Mouse (Mus musculus): ENCODE results near the gene Actb. TPM values are rescaled to one million over a fixed set of nuclear protein-coding genes. Genes with fewer than 3 reads are reported as not detected.

Gene Actb
- polyA plus RNA-seq, 1 experiment from 2014 or later: 13,965 TPM

GRCm38 (mm10) chr5:142932084-142932685, 25.6 kb upstream of the Actb start:
- Histone ChIP-seq H3K9me3 (no peaks in the 10 kb centered on the region), H3K4me2 (no peak overlapping the region), H3K9ac (no peak overlapping the region), H3K4me1 (replicated peaks) (peaks cover 6% of the 10 kb centered on the region), H3K4me3 (no peak overlapping the region), H3K36me3 (no peaks in the 10 kb centered on the region), H3K27me3 (peaks cover 3% of the 10 kb centered on the region; the same call in 1 of the 2 replicates), H3K27ac (replicated peaks) (no peak overlapping the region)
- peak; percentile 48; the same call in 1 of the 2 replicates for ATAC-seq (ENCODE audit: low FRiP score, low read depth)
- 34% methylated on average over 9 of the region's 9 CpGs for WGBS

- Histone ChIP-seq H3K4me1 (replicated peaks) (peaks cover 10% of the 10 kb centered on the region), H3K36me3 (no peaks in the 10 kb centered on the region), H3K27ac (replicated peaks) (no peak overlapping the region), H3K27me3 (peaks cover 3% of the 10 kb centered on the region; the same call in 1 of the 2 replicates), H3K4me2 (no peak overlapping the region), H3K4me3 (no peak overlapping the region), H3K9me3 (no peaks in the 10 kb centered on the region), H3K9ac (no peak overlapping the region)
- no peak for ATAC-seq (ENCODE audit: low FRiP score, low read depth)
- WGBS: 92% methylated on average over 9 of the region's 9 CpGs
Measured at GRCm38 (mm10) chr5:142931241-142931745, 24.7 kb upstream of the Actb start.

- peak overlapping the region; percentile 54 for H3K27ac ChIP-seq (replicated peaks)
- 16% methylated on average over 4 of the region's 4 CpGs for WGBS
Measured at GRCm38 (mm10) chr5:142929400-142929752, 22.8 kb upstream of the Actb start.

GRCm38 (mm10) chr5:142928749-142929399, 22.3 kb upstream of the Actb start:
- Histone ChIP-seq H3K9ac (peak overlapping the region; percentile 41; the same call in 1 of the 2 replicates), H3K27ac (replicated peaks) (peak overlapping the region; percentile 54)
- ATAC-seq (ENCODE audit: low FRiP score, low read depth): no peak

More at GRCm38 (mm10) chr5:142929400-142929752, 22.8 kb upstream of the Actb start:
- H3K27me3 ChIP-seq: peaks cover 3% of the 10 kb centered on the region; the same call in 1 of the 2 replicates
- no peak for ATAC-seq (ENCODE audit: low FRiP score, low read depth)
- peaks cover 10% of the 10 kb centered on the region for H3K4me1 ChIP-seq (replicated peaks)
- H3K4me3 ChIP-seq: peak overlapping the region; percentile 39
- no peaks in the 10 kb centered on the region for H3K9me3 ChIP-seq
- H3K9ac ChIP-seq: peak overlapping the region; percentile 41; the same call in 1 of the 2 replicates
- H3K4me2 ChIP-seq: peak overlapping the region; percentile 73
- H3K36me3 ChIP-seq: no peaks in the 10 kb centered on the region

GRCm38 (mm10) chr5:142927341-142927930, 20.9 kb upstream of the Actb start:
- Histone ChIP-seq H3K27me3 (peaks cover 3% of the 10 kb centered on the region; the same call in 1 of the 2 replicates), H3K36me3 (no peaks in the 10 kb centered on the region), H3K27ac (replicated peaks) (no peak overlapping the region), H3K4me2 (no peak overlapping the region), H3K9me3 (no peaks in the 10 kb centered on the region), H3K4me1 (replicated peaks) (peaks cover 10% of the 10 kb centered on the region), H3K4me3 (no peak overlapping the region), H3K9ac (no peak overlapping the region)
- WGBS: 93% methylated on average over 12 of the region's 12 CpGs
- no peak for ATAC-seq (ENCODE audit: low FRiP score, low read depth)

More at GRCm38 (mm10) chr5:142928749-142929399, 22.3 kb upstream of the Actb start:
- H3K4me3 ChIP-seq: peak overlapping the region; percentile 39
- 5% methylated on average over 35 of the region's 35 CpGs for WGBS
- H3K36me3 ChIP-seq: no peaks in the 10 kb centered on the region
- peak overlapping the region; percentile 73 for H3K4me2 ChIP-seq
- H3K9me3 ChIP-seq: no peaks in the 10 kb centered on the region
- peaks cover 3% of the 10 kb centered on the region; the same call in 1 of the 2 replicates for H3K27me3 ChIP-seq
- H3K4me1 ChIP-seq (replicated peaks): peaks cover 10% of the 10 kb centered on the region

GRCm38 (mm10) chr5:142926940-142927228, 20.3 kb upstream of the Actb start:
- peaks cover 3% of the 10 kb centered on the region; the same call in 1 of the 2 replicates for H3K27me3 ChIP-seq
- peaks cover 10% of the 10 kb centered on the region for H3K4me1 ChIP-seq (replicated peaks)
- no peak overlapping the region for H3K4me3 ChIP-seq
- no peak overlapping the region for H3K9ac ChIP-seq
- H3K9me3 ChIP-seq: no peaks in the 10 kb centered on the region
- WGBS: 49% methylated on average over 3 of the region's 3 CpGs
- no peak overlapping the region for H3K4me2 ChIP-seq
- peak overlapping the region; percentile 22; the same call in 1 of the 2 replicates for H3K27ac ChIP-seq (replicated peaks)
- H3K36me3 ChIP-seq: no peaks in the 10 kb centered on the region
- no peak for ATAC-seq (ENCODE audit: low FRiP score, low read depth)

- H3K27ac ChIP-seq (replicated peaks): peak overlapping the region; percentile 22; the same call in 1 of the 2 replicates
- no peak overlapping the region for H3K4me3 ChIP-seq
- ATAC-seq (ENCODE audit: low FRiP score, low read depth): peak; percentile 75; the same call in 1 of the 2 replicates
- H3K4me1 ChIP-seq (replicated peaks): peaks cover 10% of the 10 kb centered on the region
- no peak overlapping the region for H3K4me2 ChIP-seq
- no peaks in the 10 kb centered on the region for H3K9me3 ChIP-seq
- no peaks in the 10 kb centered on the region for H3K36me3 ChIP-seq
- H3K9ac ChIP-seq: no peak overlapping the region
- H3K27me3 ChIP-seq: peaks cover 3% of the 10 kb centered on the region; the same call in 1 of the 2 replicates
- 22% methylated on average over 11 of the region's 13 CpGs for WGBS
Measured at GRCm38 (mm10) chr5:142926204-142926939, 19.8 kb upstream of the Actb start.

GRCm38 (mm10) chr5:142924336-142924959, 17.9 kb upstream of the Actb start:
- Histone ChIP-seq H3K27me3 (peaks cover 3% of the 10 kb centered on the region; the same call in 1 of the 2 replicates), H3K36me3 (no peaks in the 10 kb centered on the region), H3K27ac (replicated peaks) (no peak overlapping the region), H3K4me1 (replicated peaks) (peaks cover 10% of the 10 kb centered on the region), H3K9ac (no peak overlapping the region), H3K9me3 (no peaks in the 10 kb centered on the region), H3K4me3 (no peak overlapping the region), H3K4me2 (no peak overlapping the region)
- 81% methylated on average over 12 of the region's 12 CpGs for WGBS
- ATAC-seq (ENCODE audit: low FRiP score, low read depth): no peak

GRCm38 (mm10) chr5:142923781-142924180, 17.2 kb upstream of the Actb start:
- Histone ChIP-seq H3K4me1 (replicated peaks) (peaks cover 6% of the 10 kb centered on the region), H3K27ac (replicated peaks) (no peak overlapping the region), H3K4me3 (no peak overlapping the region), H3K9ac (no peak overlapping the region), H3K36me3 (no peaks in the 10 kb centered on the region), H3K4me2 (no peak overlapping the region), H3K27me3 (peaks cover 2% of the 10 kb centered on the region; the same call in 1 of the 2 replicates), H3K9me3 (no peaks in the 10 kb centered on the region)
- 69% methylated on average over 3 of the region's 3 CpGs for WGBS
- ATAC-seq (ENCODE audit: low FRiP score, low read depth): no peak

GRCm38 (mm10) chr5:142922251-142922650, 15.7 kb upstream of the Actb start:
- Histone ChIP-seq H3K27me3 (no peaks in the 10 kb centered on the region), H3K36me3 (no peaks in the 10 kb centered on the region), H3K4me2 (no peak overlapping the region), H3K4me3 (no peak overlapping the region), H3K4me1 (replicated peaks) (peaks cover 4% of the 10 kb centered on the region; the same call in 1 of the 2 replicates), H3K9ac (no peak overlapping the region), H3K27ac (replicated peaks) (no peak overlapping the region), H3K9me3 (no peaks in the 10 kb centered on the region)
- WGBS: 83% methylated on average over 5 of the region's 5 CpGs
- no peak for ATAC-seq (ENCODE audit: low FRiP score, low read depth)

- Histone ChIP-seq H3K27me3 (no peaks in the 10 kb centered on the region), H3K27ac (replicated peaks) (no peak overlapping the region), H3K36me3 (no peaks in the 10 kb centered on the region), H3K4me3 (no peak overlapping the region), H3K4me2 (no peak overlapping the region), H3K4me1 (replicated peaks) (no peaks in the 10 kb centered on the region), H3K9ac (no peak overlapping the region), H3K9me3 (no peaks in the 10 kb centered on the region)
- ATAC-seq (ENCODE audit: low FRiP score, low read depth): no peak
- 76% methylated on average over 6 of the region's 6 CpGs for WGBS
Measured at GRCm38 (mm10) chr5:142921074-142921459, 14.5 kb upstream of the Actb start.
